Mouse (Mus musculus) forebrain, postnatal 0 days (tissue): Measurements from ENCODE around the gene Gm3149. TPM values are rescaled to one million over a fixed set of nuclear protein-coding genes. Genes with fewer than 3 reads are reported as not detected.
A peak's percentile ranks its signal among the peaks of the same experiment; 100 is the strongest.
"Not testable (repeated sequence)": the region's sequence is repeated elsewhere in the genome, so short reads cannot be mapped to it uniquely, and the experiment has no call there.

Experiments used
- ATAC-seq: fragments of 200-750 bp; cut with Nextera tagmentation; 2 replicates; pipeline ENCODE4 v1.8.0; 2017; ENCODE audit warnings: mild to moderate bottlenecking, moderate library complexity
- DNase-seq: peaks from one replicate; pipeline ENCODE4 v3.0.0-alpha.2; 2015
- H3K27ac ChIP-seq: fragments of 300-500 bp; sonication (generic); 2 replicates; pipeline ENCODE4 v1.5.1; 2014; ENCODE audit warnings: low read depth, mild to moderate bottlenecking, antibody characterized with exemption, low read length, moderate library complexity, mixed read lengths
- H3K27me3 ChIP-seq: fragments of 300-500 bp; sonication (generic); 2 replicates; pipeline ENCODE4 v1.6.1; 2014; ENCODE audit warnings: mild to moderate bottlenecking, low read length, mixed read lengths; ENCODE audit not compliant: insufficient read depth
- H3K36me3 ChIP-seq: fragments of 300-500 bp; sonication (generic); 2 replicates; pipeline ENCODE4 v1.6.1; 2014; ENCODE audit warnings: mild to moderate bottlenecking, moderate library complexity; ENCODE audit not compliant: insufficient read depth
- H3K4me1 ChIP-seq: fragments of 300-500 bp; sonication (generic); 2 replicates; pipeline ENCODE4 v1.6.1; 2014; ENCODE audit warnings: antibody characterized with exemption; ENCODE audit not compliant: insufficient read depth
- H3K4me2 ChIP-seq: fragments of 300-500 bp; sonication (generic); 2 replicates; pipeline ENCODE4 v1.6.1; 2014; ENCODE audit warnings: low read depth, mild to moderate bottlenecking, moderate library complexity
- H3K4me3 ChIP-seq: fragments of 300-500 bp; sonication (generic); 2 replicates; pipeline ENCODE4 v1.5.1; 2014; ENCODE audit warnings: low read depth, low read length, mixed read lengths
- H3K9ac ChIP-seq: fragments of 300-500 bp; sonication (generic); 2 replicates; pipeline ENCODE4 v1.6.1; 2014; ENCODE audit warnings: mild to moderate bottlenecking
- H3K9me3 ChIP-seq: fragments of 300-500 bp; sonication (generic); 2 replicates; pipeline ENCODE4 v1.6.1; 2016; ENCODE audit warnings: low read length
- CTCF ChIP-seq: sonication (generic); IDR thresholded peaks from 2 replicates; pipeline ENCODE4 v1.5.1; 2016; ENCODE audit warnings: antibody characterized with exemption, control low read depth, low read depth
- WGBS: fragments of 180-500 bp; shearing (Covaris S2); extraction: QIAGEN DNeasy Blood & Tissue Kit; methylation state at CpG from one replicate; pipeline ENCODE4 v1.1.7; 2014; 5-methylcytosine and 5-hydroxymethylcytosine counted together
- polyA plus RNA-seq: library from polyadenylated mRNA; unstranded; fragments of >200 nt; fragmentation: Nextera tagmentation; extraction: Ambion mirVana; gene quantifications from 2 replicates; pipeline ENCODE4 v1.2.1, GENCODE M21; 2015
- total RNA-seq: library from RNA; depleted of rRNA; stranded (reverse); fragments of >200 nt; gene quantifications from 2 replicates; pipeline ENCODE4 v1.2.3, GENCODE M21; 2014; rRNA removed

The Gm3149 gene
- not detected in 2 replicates for total RNA-seq
- polyA plus RNA-seq: 0.09 TPM in 1 of 2 replicates, not detected in the other

GRCm38 (mm10) chr14:4316983-4317382 lies at the start of gene Gm3149:
TSS of gene Gm3149 (plus strand) at chr14:4317283.
- not testable (repeated sequence) for ATAC-seq
- no CpG with 5 or more reads among the region's 1 CpGs for WGBS

GRCm38 (mm10) chr14:4269238-4269950 lies 47.7 kb upstream of the Gm3149 start:
- not testable (repeated sequence) for ATAC-seq, H3K36me3 ChIP-seq, H3K4me3 ChIP-seq, H3K4me2 ChIP-seq, H3K27me3 ChIP-seq, H3K27ac ChIP-seq, H3K9me3 ChIP-seq, H3K9ac ChIP-seq, DNase-seq, H3K4me1 ChIP-seq
- 94% methylated on average over 2 of the region's 2 CpGs for WGBS

More at GRCm38 (mm10) chr14:4316983-4317382, at the start of gene Gm3149:
- H3K4me2 ChIP-seq, H3K9ac ChIP-seq, H3K4me1 ChIP-seq, H3K9me3 ChIP-seq, H3K27me3 ChIP-seq, H3K27ac ChIP-seq, H3K36me3 ChIP-seq, DNase-seq, H3K4me3 ChIP-seq: not testable (repeated sequence)

- not testable (repeated sequence) for H3K4me3 ChIP-seq, H3K36me3 ChIP-seq, ATAC-seq, H3K9me3 ChIP-seq, H3K27ac ChIP-seq, H3K27me3 ChIP-seq, H3K4me2 ChIP-seq, H3K4me1 ChIP-seq, H3K9ac ChIP-seq, DNase-seq
- WGBS: 88% methylated on average over 2 of the region's 3 CpGs
Measured at GRCm38 (mm10) chr14:4279828-4280227, 37.3 kb upstream of the Gm3149 start.

- peak within 1 kb of the TSS; percentile 59 for H3K9ac ChIP-seq
- H3K27me3 ChIP-seq, H3K9me3 ChIP-seq, H3K4me1 ChIP-seq, H3K36me3 ChIP-seq, H3K27ac ChIP-seq, ATAC-seq: not testable (repeated sequence)
- H3K4me3 ChIP-seq: peak within 1 kb of the TSS; percentile 41
- WGBS: 2% methylated on average over 20 of the region's 48 CpGs
- H3K4me2 ChIP-seq: peak within 1 kb of the TSS; percentile 58
- DNase-seq: peak; percentile 21
Measured at GRCm38 (mm10) chr14:4334476-4335080, 17.5 kb downstream of the Gm3149 start, which contains the start of gene 2610042L04Rik. TSS of gene 2610042L04Rik (plus strand) at chr14:4334763.

- H3K4me1 ChIP-seq, ATAC-seq, H3K9me3 ChIP-seq, H3K27me3 ChIP-seq, DNase-seq, H3K36me3 ChIP-seq, H3K9ac ChIP-seq, H3K4me3 ChIP-seq, H3K4me2 ChIP-seq, H3K27ac ChIP-seq: not testable (repeated sequence)
- 5% methylated on average over 6 of the region's 8 CpGs for WGBS
- TF ChIP-seq CTCF: peak; percentile 52
Measured at GRCm38 (mm10) chr14:4335506-4335905, 18.4 kb downstream of the Gm3149 start.

GRCm38 (mm10) chr14:4368991-4369390 lies 51.9 kb downstream of the Gm3149 start:
- not testable (repeated sequence) for H3K4me3 ChIP-seq, DNase-seq, H3K36me3 ChIP-seq, H3K27ac ChIP-seq, H3K27me3 ChIP-seq, H3K4me2 ChIP-seq, ATAC-seq, H3K9ac ChIP-seq, H3K9me3 ChIP-seq, H3K4me1 ChIP-seq
- WGBS: 92% methylated on average over 3 of the region's 3 CpGs

- H3K9ac ChIP-seq, H3K4me3 ChIP-seq, H3K36me3 ChIP-seq, H3K9me3 ChIP-seq, DNase-seq, H3K27me3 ChIP-seq, H3K4me1 ChIP-seq, H3K27ac ChIP-seq, H3K4me2 ChIP-seq, ATAC-seq: not testable (repeated sequence)
- 83% methylated on average over 3 of the region's 3 CpGs for WGBS
Measured at GRCm38 (mm10) chr14:4369691-4370090, 52.6 kb downstream of the Gm3149 start.

Other genes with a start within 250 kb of the Gm3149 start
- not detected in 2 replicates for gene Gm3115, start 233.2 kb upstream of the Gm3149 start, total RNA-seq
- not detected in 2 replicates for gene Gm3115, start 233.2 kb upstream of the Gm3149 start, polyA plus RNA-seq
- 4.6 and 5.3 TPM in 2 replicates for gene Gm8108, start 206.8 kb upstream of the Gm3149 start, total RNA-seq
- gene Gm8108, start 206.8 kb upstream of the Gm3149 start, polyA plus RNA-seq: 5.5 and 5.7 TPM in 2 replicates
- not detected in 2 replicates for gene Gm3127, start 152.3 kb upstream of the Gm3149 start, total RNA-seq
- gene Gm3127, start 152.3 kb upstream of the Gm3149 start, polyA plus RNA-seq: not detected in 2 replicates
- 9.1 and 10.3 TPM in 2 replicates for gene Gm2974, start 134.7 kb upstream of the Gm3149 start, total RNA-seq
- 12.0 and 13.6 TPM in 2 replicates for gene Gm2974, start 134.7 kb upstream of the Gm3149 start, polyA plus RNA-seq
- 0.29 TPM in 1 of 2 replicates, not detected in the other for gene Gm3138, start 67.7 kb upstream of the Gm3149 start, total RNA-seq
- gene Gm3138, start 67.7 kb upstream of the Gm3149 start, polyA plus RNA-seq: not detected in 2 replicates
- 7.0 and 8.5 TPM in 2 replicates for gene 2610042L04Rik, start 17.5 kb downstream of the Gm3149 start, total RNA-seq
- gene 2610042L04Rik, start 17.5 kb downstream of the Gm3149 start, polyA plus RNA-seq: 9.1 and 12.6 TPM in 2 replicates
- gene Gm3159, start 80.2 kb downstream of the Gm3149 start, total RNA-seq: not detected in 2 replicates
- not detected in 2 replicates for gene Gm3159, start 80.2 kb downstream of the Gm3149 start, polyA plus RNA-seq
- gene Gm3164, start 98.2 kb downstream of the Gm3149 start, total RNA-seq: 4.8 and 5.2 TPM in 2 replicates
- 4.6 and 6.7 TPM in 2 replicates for gene Gm3164, start 98.2 kb downstream of the Gm3149 start, polyA plus RNA-seq
- gene Gm3173, start 113.7 kb downstream of the Gm3149 start, total RNA-seq: 1.7 and 2.8 TPM in 2 replicates
- gene Gm3173, start 113.7 kb downstream of the Gm3149 start, polyA plus RNA-seq: 1.7 and 3.3 TPM in 2 replicates
- gene Gm3182, start 164.5 kb downstream of the Gm3149 start, total RNA-seq: not detected in 2 replicates
- gene Gm3182, start 164.5 kb downstream of the Gm3149 start, polyA plus RNA-seq: not detected in 2 replicates
- not detected in 2 replicates for gene Gm3047, start 238.1 kb downstream of the Gm3149 start, total RNA-seq
- not detected in 2 replicates for gene Gm3047, start 238.1 kb downstream of the Gm3149 start, polyA plus RNA-seq